Mouse (Mus musculus): ENCODE results near the gene Fgg. TPM values are rescaled to one million over a fixed set of nuclear protein-coding genes. Genes with fewer than 3 reads are reported as not detected.

The Fgg gene
- polyA plus RNA-seq, 1 experiment from 2014 or later: 827 TPM

DNA sequence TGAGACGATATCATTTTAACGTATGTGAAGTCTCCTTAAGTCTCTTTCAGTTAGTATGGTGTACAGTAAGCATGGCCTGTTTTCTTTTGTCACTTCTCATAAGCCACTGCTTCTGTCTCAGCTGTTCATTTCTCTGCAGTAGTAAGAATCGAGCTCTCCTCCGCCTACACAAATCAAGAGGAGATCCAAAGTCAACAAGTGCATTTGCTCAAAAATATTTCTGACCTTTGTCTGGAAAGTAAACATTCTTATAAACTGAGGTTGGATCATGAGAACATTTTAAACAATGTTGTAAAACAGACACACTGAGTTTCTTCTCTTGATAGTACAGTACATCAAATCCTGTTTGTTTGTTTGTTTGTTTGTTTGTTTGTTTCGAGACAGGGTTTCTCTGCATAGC, 43.1 kb downstream of the Fgg start:
- no peak overlapping the region for H3K27ac ChIP-seq (replicated peaks)
- H3K36me3 ChIP-seq (replicated peaks): no peaks in the 10 kb centered on the region
- H3K9me3 ChIP-seq (replicated peaks): no peaks in the 10 kb centered on the region
- H3K4me3 ChIP-seq (replicated peaks): no peak overlapping the region
- 54% methylated on average over 5 of the region's 5 CpGs for WGBS (ENCODE audit: insufficient replicate concordance)
- no peaks in the 10 kb centered on the region for H3K27me3 ChIP-seq
- ATAC-seq (ENCODE audit: insufficient read depth): no peak
- no peak overlapping the region for H3K9ac ChIP-seq
- H3K4me1 ChIP-seq (replicated peaks): peaks cover 22% of the 10 kb centered on the region
- no peak overlapping the region for H3K4me2 ChIP-seq

DNA sequence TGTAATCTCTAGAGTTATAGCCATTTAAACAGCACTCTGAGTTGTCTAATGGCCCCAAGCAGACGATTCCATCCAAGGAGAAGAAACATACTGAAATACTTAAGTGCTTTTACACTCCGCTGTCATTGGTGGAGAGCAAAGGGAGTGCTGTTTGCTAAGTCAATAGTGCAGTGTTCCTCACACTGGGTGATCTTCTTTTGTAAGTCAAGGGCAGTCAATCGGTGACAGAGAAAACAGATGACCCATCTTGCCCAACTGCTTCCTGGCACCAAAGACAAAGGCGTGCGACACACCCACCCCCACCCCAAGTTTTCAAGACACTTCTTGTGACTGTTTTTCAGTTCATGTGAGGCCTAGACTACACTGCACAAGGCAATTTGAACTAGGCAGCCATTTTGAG, 44.6 kb downstream of the Fgg start:
- 67% methylated on average over 5 of the region's 5 CpGs for WGBS (ENCODE audit: insufficient replicate concordance)
- Histone ChIP-seq H3K4me2 (no peak overlapping the region), H3K36me3 (replicated peaks) (peaks cover 5% of the 10 kb centered on the region), H3K27ac (replicated peaks) (peak overlapping the region; percentile 55), H3K27me3 (no peaks in the 10 kb centered on the region), H3K9ac (no peak overlapping the region), H3K9me3 (replicated peaks) (no peaks in the 10 kb centered on the region), H3K4me3 (replicated peaks) (no peak overlapping the region), H3K4me1 (replicated peaks) (peaks cover 36% of the 10 kb centered on the region)
- no peak for ATAC-seq (ENCODE audit: insufficient read depth)

DNA sequence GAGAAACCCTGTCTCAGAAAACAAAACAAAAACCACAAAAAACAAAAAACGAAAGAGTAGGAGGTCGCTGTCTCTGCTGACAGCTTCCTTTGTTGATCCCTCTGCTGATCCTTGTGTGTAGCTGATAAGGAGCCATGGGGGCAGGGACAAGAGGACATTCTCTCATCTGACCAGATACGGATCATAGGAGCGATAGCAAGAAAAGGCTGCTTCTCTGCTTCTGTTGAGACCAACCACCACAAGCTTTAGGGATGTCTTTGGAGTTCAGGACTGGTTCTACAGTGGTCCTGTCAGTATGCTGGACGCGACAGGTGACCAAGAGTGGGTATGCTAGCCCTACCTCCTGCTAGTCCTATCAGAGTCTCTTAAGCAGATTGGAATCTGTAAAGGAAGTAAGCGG, 45.6 kb downstream of the Fgg start:
- Histone ChIP-seq H3K4me3 (replicated peaks) (no peak overlapping the region), H3K36me3 (replicated peaks) (peaks cover 13% of the 10 kb centered on the region), H3K9ac (no peak overlapping the region), H3K4me2 (no peak overlapping the region), H3K27ac (replicated peaks) (peak overlapping the region; percentile 51), H3K9me3 (replicated peaks) (no peaks in the 10 kb centered on the region), H3K4me1 (replicated peaks) (peaks cover 36% of the 10 kb centered on the region), H3K27me3 (no peaks in the 10 kb centered on the region)
- ATAC-seq (ENCODE audit: insufficient read depth): no peak
- 60% methylated on average over 7 of the region's 7 CpGs for WGBS (ENCODE audit: insufficient replicate concordance)

DNA sequence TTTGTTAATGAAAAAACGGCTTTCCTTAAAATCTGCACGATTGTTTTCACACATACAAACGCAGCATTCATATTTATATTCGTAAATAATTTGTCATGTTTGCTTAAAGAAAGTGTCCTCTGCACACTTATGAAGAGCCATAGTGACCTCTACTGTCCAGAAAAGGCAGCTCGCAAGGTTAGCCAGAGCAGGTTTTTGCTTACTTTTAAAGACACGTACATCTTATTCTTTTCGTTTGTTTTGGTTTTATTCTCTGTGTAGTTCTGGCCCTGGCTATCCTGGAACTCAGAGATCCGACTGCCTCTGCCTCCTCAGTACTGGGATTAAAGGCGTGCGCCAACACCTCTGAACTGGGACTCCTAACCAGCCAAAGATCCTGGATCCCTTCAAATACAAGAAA, 46.2 kb downstream of the Fgg start:
- Histone ChIP-seq H3K9me3 (replicated peaks) (no peaks in the 10 kb centered on the region), H3K4me1 (replicated peaks) (peaks cover 36% of the 10 kb centered on the region), H3K4me2 (peak overlapping the region; percentile 30), H3K27ac (replicated peaks) (no peak overlapping the region), H3K9ac (no peak overlapping the region; the same call in 1 of the 2 replicates), H3K4me3 (replicated peaks) (no peak overlapping the region), H3K27me3 (no peaks in the 10 kb centered on the region), H3K36me3 (replicated peaks) (peaks cover 18% of the 10 kb centered on the region)
- no peak for ATAC-seq (ENCODE audit: insufficient read depth)
- WGBS (ENCODE audit: insufficient replicate concordance): 24% methylated on average over 10 of the region's 10 CpGs

DNA sequence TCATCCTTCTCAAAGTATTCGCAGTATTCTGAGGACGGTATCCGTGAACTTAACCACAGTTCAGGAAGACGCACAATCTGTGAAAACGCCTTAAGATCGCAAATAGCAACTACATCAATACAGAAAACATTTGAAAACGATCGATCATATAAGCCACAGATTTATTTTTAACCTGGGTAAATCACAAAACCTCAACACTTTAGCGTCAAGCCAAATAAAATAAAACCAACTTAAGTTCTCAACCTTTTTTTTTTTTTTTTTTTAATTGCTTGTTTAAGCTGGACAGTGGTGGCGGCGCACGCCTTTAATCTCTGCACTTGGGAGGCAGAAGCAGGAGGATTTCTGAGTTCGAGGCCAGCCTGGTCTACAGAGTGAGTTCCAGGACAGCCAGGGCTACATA, 47.2 kb downstream of the Fgg start:
- WGBS (ENCODE audit: insufficient replicate concordance): 16% methylated on average over 13 of the region's 13 CpGs
- peak overlapping the region; percentile 15; the same call in 1 of the 2 replicates for H3K9ac ChIP-seq
- no peaks in the 10 kb centered on the region for H3K27me3 ChIP-seq
- H3K4me2 ChIP-seq: peak overlapping the region; percentile 71
- H3K4me1 ChIP-seq (replicated peaks): peaks cover 36% of the 10 kb centered on the region
- H3K36me3 ChIP-seq (replicated peaks): peaks cover 28% of the 10 kb centered on the region
- ATAC-seq (ENCODE audit: insufficient read depth): peak; percentile 6; the same call in 1 of the 2 replicates
- H3K4me3 ChIP-seq (replicated peaks): peak overlapping the region; percentile 92
- no peak overlapping the region for H3K27ac ChIP-seq (replicated peaks)
- H3K9me3 ChIP-seq (replicated peaks): no peaks in the 10 kb centered on the region

DNA sequence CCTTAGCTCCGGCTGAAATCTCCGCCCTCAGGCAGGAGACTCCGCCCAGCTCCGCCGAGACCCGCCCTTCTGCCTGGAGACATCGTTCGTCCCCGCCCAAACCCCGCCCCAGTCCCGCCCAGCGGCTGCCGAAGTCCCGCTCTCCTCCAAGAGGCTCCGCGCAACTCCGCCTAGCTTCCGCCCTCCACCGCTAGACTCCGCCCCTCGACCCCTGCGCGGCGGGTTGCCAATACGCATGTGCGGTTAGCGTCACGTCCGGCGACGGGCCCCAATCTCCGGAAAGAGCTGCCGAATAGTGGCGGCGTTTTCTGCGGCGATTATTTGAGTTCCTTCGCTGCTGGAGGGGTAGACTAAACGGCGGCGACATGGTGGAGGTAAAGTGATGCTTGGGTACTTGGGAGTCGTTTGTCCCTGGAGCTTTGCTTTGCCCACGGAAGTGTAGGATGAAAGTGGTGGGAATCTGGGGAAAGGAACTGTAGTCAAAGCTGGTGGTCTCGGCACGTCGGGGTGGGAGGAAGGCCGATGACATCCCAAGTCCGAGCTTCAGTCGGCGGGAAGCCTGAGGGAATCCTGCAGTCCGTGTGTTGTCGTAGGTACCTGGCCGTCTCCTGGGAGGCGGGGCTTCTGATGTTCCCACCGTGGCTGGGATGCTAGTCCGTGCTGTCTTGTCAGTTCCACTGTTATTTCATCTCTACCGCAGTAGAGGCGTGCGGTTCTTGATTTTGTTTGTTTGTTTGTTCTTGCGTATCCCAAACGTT, 47.9 kb downstream of the Fgg start, which contains the start of gene Plrg1:
Gene Plrg1, plus strand, starts transcription at position 242 of the 758 bp plus-strand sequence.
- peak within 1 kb of the TSS; percentile 82 for H3K9ac ChIP-seq
- peak; percentile 96 for ATAC-seq (ENCODE audit: insufficient read depth)
- under 1% methylated on average over 61 of the region's 61 CpGs for WGBS (ENCODE audit: insufficient replicate concordance)

DNA sequence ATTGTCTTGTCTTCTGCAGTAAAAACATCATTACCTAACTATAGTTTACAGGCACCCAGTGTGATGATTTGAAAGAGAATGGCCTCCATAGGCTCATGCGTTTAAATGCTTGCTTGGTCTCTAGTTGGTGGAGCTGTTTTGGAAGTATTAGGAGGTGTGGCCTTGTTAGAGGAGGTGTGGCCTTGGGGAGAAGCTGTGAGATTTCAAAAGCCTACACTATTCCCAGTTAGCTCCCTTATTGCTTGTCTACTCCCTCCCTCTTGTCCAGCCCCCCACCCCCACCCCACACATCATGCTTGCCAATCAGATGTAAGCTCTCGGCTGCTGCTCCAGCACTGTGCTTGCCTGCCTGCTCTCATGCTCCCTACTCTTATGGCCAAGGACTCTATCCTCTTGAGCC, 49.5 kb downstream of the Fgg start:
- Histone ChIP-seq H3K27me3 (no peaks in the 10 kb centered on the region), H3K9me3 (replicated peaks) (no peaks in the 10 kb centered on the region), H3K9ac (no peak overlapping the region), H3K27ac (replicated peaks) (no peak overlapping the region), H3K4me1 (replicated peaks) (peaks cover 36% of the 10 kb centered on the region), H3K36me3 (replicated peaks) (peaks cover 51% of the 10 kb centered on the region), H3K4me2 (no peak overlapping the region), H3K4me3 (replicated peaks) (no peak overlapping the region)
- 87% methylated on average over 2 of the region's 2 CpGs for WGBS (ENCODE audit: insufficient replicate concordance)
- ATAC-seq (ENCODE audit: insufficient read depth): no peak

More for the DNA sequence above, 47.9 kb downstream of the Fgg start, which contains the start of gene Plrg1:
- no peaks in the 10 kb centered on the region for H3K27me3 ChIP-seq
- H3K4me1 ChIP-seq (replicated peaks): peaks cover 36% of the 10 kb centered on the region
- H3K9me3 ChIP-seq (replicated peaks): no peaks in the 10 kb centered on the region
- peak within 1 kb of the TSS; percentile 81 for H3K4me2 ChIP-seq
- H3K36me3 ChIP-seq (replicated peaks): peaks cover 35% of the 10 kb centered on the region
- H3K4me3 ChIP-seq (replicated peaks): peak within 1 kb of the TSS; percentile 92
- H3K27ac ChIP-seq (replicated peaks): peak within 1 kb of the TSS; percentile 81

Other genes starting within 250 kb of the Fgg start
- gene Rbm46, start 131.2 kb upstream of the Fgg start, polyA plus RNA-seq (2015; fragmentation: Nextera tagmentation; extraction: Ambion mirVana): 0.88 and 0.91 TPM in 2 replicates
- gene Lrat, start 103.8 kb upstream of the Fgg start, polyA plus RNA-seq (2015; fragmentation: Nextera tagmentation; extraction: Ambion mirVana): 1.7 and 2.2 TPM in 2 replicates
- gene Fga, start 18.4 kb downstream of the Fgg start, polyA plus RNA-seq (2015; fragmentation: Nextera tagmentation; extraction: Ambion mirVana): 921 and 1,132 TPM in 2 replicates
- gene Fgb, start 42.1 kb downstream of the Fgg start, polyA plus RNA-seq (2015; fragmentation: Nextera tagmentation; extraction: Ambion mirVana): 533 and 675 TPM in 2 replicates
- 41.9 and 46.0 TPM in 2 replicates for gene Plrg1, start 47.8 kb downstream of the Fgg start, polyA plus RNA-seq (2015; fragmentation: Nextera tagmentation; extraction: Ambion mirVana)
- gene Dchs2, start 120.2 kb downstream of the Fgg start, polyA plus RNA-seq (2015; fragmentation: Nextera tagmentation; extraction: Ambion mirVana): 0.01 and 0.02 TPM in 2 replicates